Mouse (Mus musculus) cerebellum, adult 2 months (tissue): ENCODE data around the gene Hist1h1a. TPM values are rescaled to one million over a fixed set of nuclear protein-coding genes. Genes with fewer than 3 reads are reported as not detected.
A peak's percentile ranks its signal among the peaks of the same experiment; 100 is the strongest.

Source experiments
- DNase-seq, 2 experiments: peaks; one replicate each; pipeline ENCODE4 v3.0.0; 2021
- H3K27ac ChIP-seq: fragments of 200-500 bp; 2 replicates; pipeline ENCODE4 v1.5.1; 2012; ENCODE audit warnings: low read length, control low read depth, inconsistent platforms; ENCODE audit not compliant: insufficient read depth
- H3K27me3 ChIP-seq: fragments of 200-500 bp; 2 replicates; pipeline ENCODE4 v1.6.1; 2012; ENCODE audit warnings: inconsistent platforms, mild to moderate bottlenecking, low read length, moderate library complexity; ENCODE audit not compliant: control insufficient read depth, insufficient read depth
- H3K4me1 ChIP-seq: fragments of 200-500 bp; 2 replicates; pipeline ENCODE4 v1.6.1; 2011; ENCODE audit warnings: low read length; ENCODE audit not compliant: control insufficient read depth, insufficient read depth
- H3K4me3 ChIP-seq: fragments of 200-500 bp; replicated peaks from 2 replicates; pipeline ENCODE3; 2011; ENCODE audit warnings: mild to moderate bottlenecking, low read depth, low read length, control low read depth; ENCODE audit not compliant: insufficient read depth
- CTCF ChIP-seq: fragments of 200-500 bp; IDR thresholded peaks from 2 replicates; pipeline ENCODE4 v1.5.1; 2011; ENCODE audit warnings: low read depth, mild to moderate bottlenecking, control low read depth, low read length, moderate library complexity, borderline replicate concordance; ENCODE audit not compliant: insufficient read depth
- POLR2A ChIP-seq: fragments of 200-500 bp; IDR thresholded peaks from 2 replicates; pipeline ENCODE4 v1.6.1; 2011; ENCODE audit warnings: low read length, control low read depth, borderline replicate concordance; ENCODE audit not compliant: insufficient read depth
- WGBS: fragments of 180-500 bp; shearing (Covaris S2); methylation state at CpG from one replicate; pipeline ENCODE4 v1.1.7; 2018; 5-methylcytosine and 5-hydroxymethylcytosine counted together
- polyA plus RNA-seq: library from polyadenylated mRNA; depleted of rRNA; stranded (reverse); fragments of >200 nt; gene quantifications from 2 replicates; pipeline ENCODE4 v1.2.3, GENCODE M21; 2012

Hist1h1a gene
- polyA plus RNA-seq, 1 experiment: not detected

GRCm38 (mm10) chr13:23729192-23729525, 34.3 kb upstream of the Hist1h1a start:
- no peak for TF ChIP-seq POLR2A
- no peak for TF ChIP-seq CTCF
- Histone ChIP-seq H3K27ac (no peak overlapping the region), H3K4me1 (no peaks in the 10 kb centered on the region), H3K4me3 (no peak overlapping the region), H3K27me3 (no peaks in the 10 kb centered on the region)
- 72% methylated on average over 9 of the region's 9 CpGs for WGBS
- DNase-seq: no peak

DNA sequence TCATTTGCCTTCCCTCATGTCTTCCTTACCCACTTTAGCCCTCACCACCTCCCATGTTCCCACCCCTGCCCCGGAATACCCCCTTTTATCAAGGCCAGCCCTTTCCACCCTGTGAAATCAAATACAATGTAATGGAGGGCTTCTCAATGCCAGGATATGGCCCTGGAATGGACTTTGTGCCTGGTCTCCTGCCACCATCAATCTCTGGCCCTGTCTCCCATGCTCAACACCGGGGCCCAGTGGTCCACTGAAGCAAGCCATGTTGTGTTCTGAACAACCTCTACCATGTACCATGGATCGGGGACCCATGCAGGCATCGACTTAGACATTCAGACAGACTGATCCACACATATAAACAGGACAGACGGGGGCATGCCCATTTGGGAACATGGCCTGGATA, 33.8 kb upstream of the Hist1h1a start:
- Histone ChIP-seq H3K4me3 (no peak overlapping the region), H3K27me3 (no peaks in the 10 kb centered on the region), H3K4me1 (no peaks in the 10 kb centered on the region), H3K27ac (no peak overlapping the region)
- TF ChIP-seq CTCF: no peak
- no peak for TF ChIP-seq POLR2A
- no peak for DNase-seq
- 95% methylated on average over 5 of the region's 5 CpGs for WGBS

DNA sequence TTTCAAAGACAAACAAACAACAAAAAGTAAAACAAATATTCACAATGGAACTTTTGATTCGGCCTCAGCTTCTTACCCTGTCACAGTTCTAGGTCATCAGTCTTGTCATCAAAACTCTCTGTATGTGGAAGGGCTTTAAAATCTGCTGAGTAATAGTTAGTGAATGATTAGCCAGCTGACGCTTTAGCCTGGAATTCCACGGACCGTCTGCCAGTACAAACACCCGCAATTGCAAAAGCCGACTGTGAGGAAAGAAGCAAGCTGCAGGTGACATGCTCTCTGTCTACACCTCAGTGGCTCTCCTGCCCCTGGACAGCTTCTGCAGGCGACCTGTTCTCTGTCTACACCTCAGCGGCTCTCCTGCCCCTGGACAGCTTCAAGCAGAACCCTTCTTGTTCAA, 33.0 kb upstream of the Hist1h1a start:
- DNase-seq: no peak
- no peak overlapping the region for H3K4me3 ChIP-seq
- H3K4me1 ChIP-seq: no peaks in the 10 kb centered on the region
- H3K27ac ChIP-seq: no peak overlapping the region
- TF ChIP-seq CTCF (no peak), POLR2A (no peak)
- WGBS: 54% methylated on average over 8 of the region's 8 CpGs
- no peaks in the 10 kb centered on the region for H3K27me3 ChIP-seq

- no peaks in the 10 kb centered on the region for H3K27me3 ChIP-seq
- DNase-seq: peak in 1 of 2 experiments; percentile 37
- WGBS: 17% methylated on average over 8 of the region's 8 CpGs
- no peak overlapping the region for H3K27ac ChIP-seq
- H3K4me1 ChIP-seq: no peaks in the 10 kb centered on the region
- no peak overlapping the region for H3K4me3 ChIP-seq
- TF ChIP-seq CTCF (peak; percentile 43; the same call in 1 of the 2 replicates), POLR2A (no peak)
Measured at GRCm38 (mm10) chr13:23732156-23732804, 31.2 kb upstream of the Hist1h1a start.

DNA sequence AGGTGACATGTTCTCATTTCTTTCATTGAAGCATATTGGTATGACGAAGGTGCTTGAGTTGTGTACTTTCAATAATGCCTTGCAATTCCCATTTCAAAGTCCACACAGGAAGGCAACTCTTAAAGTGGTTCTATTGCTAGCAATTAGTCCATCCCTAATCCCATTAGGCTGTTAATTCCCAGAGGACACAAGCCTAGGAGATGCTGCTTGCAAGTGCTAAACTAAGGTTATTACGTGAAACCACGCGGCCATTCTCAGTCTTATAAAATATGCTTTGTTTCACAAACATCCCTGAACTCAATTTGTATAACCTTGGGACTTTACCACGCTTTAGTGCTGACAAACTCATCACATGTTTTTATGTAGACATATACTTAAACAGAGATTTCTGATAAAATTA, 26.4 kb upstream of the Hist1h1a start:
- 91% methylated on average over 5 of the region's 5 CpGs for WGBS
- no peak for DNase-seq
- no peaks in the 10 kb centered on the region for H3K4me1 ChIP-seq
- H3K4me3 ChIP-seq: no peak overlapping the region
- no peak overlapping the region for H3K27ac ChIP-seq
- TF ChIP-seq CTCF (no peak), POLR2A (no peak)
- no peaks in the 10 kb centered on the region for H3K27me3 ChIP-seq

GRCm38 (mm10) chr13:23738041-23738440, 25.4 kb upstream of the Hist1h1a start:
- no peak for DNase-seq

GRCm38 (mm10) chr13:23738677-23739068, 24.8 kb upstream of the Hist1h1a start, which contains the start of gene Hist1h1c:
Gene Hist1h1c, plus strand, starts transcription at chr13:23738808.
- Histone ChIP-seq H3K27ac (peak within 1 kb of the TSS; percentile 45; the same call in 1 of the 2 replicates), H3K27me3 (no peaks in the 10 kb centered on the region), H3K4me1 (no peaks in the 10 kb centered on the region), H3K4me3 (peak within 1 kb of the TSS; percentile 49)
- TF ChIP-seq CTCF: no peak
- TF ChIP-seq POLR2A: peak; percentile 51; the same call in 1 of the 2 replicates
- peak; percentile 78 to 80 for DNase-seq
- WGBS: under 1% methylated on average over 38 of the region's 38 CpGs

More at GRCm38 (mm10) chr13:23738041-23738440, 25.4 kb upstream of the Hist1h1a start:
- H3K27ac ChIP-seq: no peak overlapping the region
- WGBS: 23% methylated on average over 4 of the region's 4 CpGs
- H3K4me1 ChIP-seq: no peaks in the 10 kb centered on the region
- TF ChIP-seq POLR2A (no peak), CTCF (no peak)
- no peak overlapping the region for H3K4me3 ChIP-seq
- H3K27me3 ChIP-seq: no peaks in the 10 kb centered on the region
